Mouse (Mus musculus): Measurements from ENCODE around the gene Tmem200a.

- no peak for TF ChIP-seq CTCF (IDR thresholded peaks at IDR 0.05; ENCODE audit: control insufficient read depth, insufficient read depth, insufficient read length)
- TF ChIP-seq MAX (IDR thresholded peaks at IDR 0.05): no peak
- no peak for TF ChIP-seq USF1 (IDR thresholded peaks at IDR 0.05; ENCODE audit: low read depth)
- TF ChIP-seq CEBPB (IDR thresholded peaks at IDR 0.05; ENCODE audit: low read depth): no peak
Measured at GRCm38 (mm10) chr10:25920640-25921278, 158.1 kb downstream of the Tmem200a start.

Measured in C2C12 (cell line).